Mouse (Mus musculus) adipocyte (in vitro differentiated cells): ENCODE results near the gene Sphk1.
"Not testable (repeated sequence)": the region's sequence is repeated elsewhere in the genome, so short reads cannot be mapped to it uniquely, and the experiment has no call there.

ENCODE experiments used
- DNase-seq: peaks from one replicate; pipeline ENCODE4 v3.0.0-alpha.2; 2016; ENCODE audit warnings: low spot score

Gene Sphk1

GRCm38 (mm10) chr11:116530187-116531147 lies at the start of gene Sphk1:
Gene Sphk1, plus strand, starts transcription at chr11:116530925.
- no peak for DNase-seq

- DNase-seq, result peak; percentile 41
Observed at GRCm38 (mm10) chr11:116480975-116481374, 49.8 kb upstream of the Sphk1 start.

- DNase-seq, result no peak
Observed at GRCm38 (mm10) chr11:116481776-116482175, 48.9 kb upstream of the Sphk1 start.

GRCm38 (mm10) chr11:116484261-116484660 lies 46.5 kb upstream of the Sphk1 start:
- no peak for DNase-seq

DNA sequence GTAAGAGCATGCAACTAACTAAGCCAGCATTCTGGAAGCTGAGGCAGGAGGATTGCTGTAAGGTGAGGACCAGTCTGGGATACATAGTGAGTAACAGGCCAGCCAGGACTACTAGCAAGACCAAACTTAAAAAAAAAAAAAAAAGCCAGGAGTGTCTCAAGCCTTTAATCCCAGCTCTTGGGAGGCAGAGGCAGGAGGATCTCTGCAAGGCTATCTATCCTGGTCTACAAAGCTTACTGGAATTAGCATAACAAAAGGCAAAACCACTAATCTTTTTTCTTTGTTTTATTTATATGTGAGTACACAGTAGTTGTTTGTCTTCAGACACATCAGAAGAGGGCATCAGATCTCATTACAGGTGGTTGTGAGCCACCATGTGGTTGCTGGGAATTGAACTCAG lies 42.5 kb upstream of the Sphk1 start:
- DNase-seq, result no peak

- DNase-seq, result peak; percentile 43
Observed at GRCm38 (mm10) chr11:116488693-116489375, 41.9 kb upstream of the Sphk1 start.

DNA sequence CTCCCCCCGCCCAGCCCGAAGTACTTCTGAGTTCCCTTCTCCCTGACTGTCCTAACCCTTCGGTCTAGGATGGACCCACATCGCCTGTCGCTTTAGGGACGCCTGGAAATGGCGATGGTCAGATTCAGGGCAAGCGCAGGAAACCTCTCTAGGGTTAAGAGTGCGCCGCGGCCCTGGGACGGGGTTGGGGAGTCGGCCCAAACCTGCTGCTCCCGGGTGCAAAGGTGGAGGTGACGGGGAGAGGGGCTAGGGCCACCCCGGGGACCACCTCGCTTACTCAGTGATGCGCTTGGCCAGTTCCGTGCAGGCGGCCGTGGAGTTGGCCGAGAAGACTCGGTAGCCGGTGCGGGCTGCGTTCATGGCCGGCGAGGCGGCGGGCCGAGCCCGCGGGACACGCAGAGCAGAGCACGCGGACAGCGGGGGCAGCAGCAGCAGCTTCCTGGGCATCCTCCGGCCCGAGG lies 40.9 kb upstream of the Sphk1 start:
- DNase-seq, result peak; percentile 43

DNA sequence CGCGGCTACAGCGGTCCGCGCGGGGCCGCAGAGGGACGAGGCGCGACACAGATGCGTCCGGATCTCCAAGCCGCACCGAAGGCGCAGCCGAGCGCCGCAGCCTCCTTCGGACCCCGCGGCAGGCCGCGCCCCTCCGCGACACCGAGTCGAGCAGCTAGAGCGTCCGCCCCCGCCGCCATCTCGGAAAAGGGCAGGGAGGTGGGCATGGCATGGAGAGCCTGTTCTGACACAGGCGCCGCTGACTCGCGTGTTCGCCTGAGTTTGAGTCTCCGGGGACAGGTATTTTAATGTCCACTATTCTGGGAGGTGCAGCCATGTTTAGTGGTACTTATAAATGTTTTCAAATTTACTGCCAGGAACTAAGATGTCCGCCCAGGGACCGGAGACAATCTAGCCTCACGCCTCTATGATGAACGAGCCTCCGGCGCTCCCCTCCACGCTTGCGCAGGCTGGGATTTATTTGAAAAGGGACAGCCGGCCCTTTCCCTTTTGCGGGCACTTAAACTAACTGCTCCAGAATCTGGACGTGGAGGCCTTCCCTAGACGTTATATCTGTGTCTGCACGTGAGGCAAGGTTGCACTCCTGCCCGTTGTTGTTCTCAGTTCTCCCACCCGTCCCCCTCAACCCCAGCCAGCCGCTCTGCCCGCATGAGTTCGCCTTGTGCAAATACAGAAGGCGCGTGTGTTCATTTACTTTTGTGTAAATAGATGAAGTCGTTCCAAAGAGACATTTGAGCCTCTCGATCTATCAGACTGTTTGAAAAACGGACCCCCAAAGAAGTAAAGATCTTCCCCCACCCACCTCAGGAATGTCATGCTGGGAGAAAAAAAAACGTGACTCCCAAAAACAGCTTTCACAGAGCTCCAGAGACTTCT lies 40.3 kb upstream of the Sphk1 start:
- peak; percentile 92 for DNase-seq

GRCm38 (mm10) chr11:116491338-116491737 lies 39.4 kb upstream of the Sphk1 start:
- no peak for DNase-seq

DNA sequence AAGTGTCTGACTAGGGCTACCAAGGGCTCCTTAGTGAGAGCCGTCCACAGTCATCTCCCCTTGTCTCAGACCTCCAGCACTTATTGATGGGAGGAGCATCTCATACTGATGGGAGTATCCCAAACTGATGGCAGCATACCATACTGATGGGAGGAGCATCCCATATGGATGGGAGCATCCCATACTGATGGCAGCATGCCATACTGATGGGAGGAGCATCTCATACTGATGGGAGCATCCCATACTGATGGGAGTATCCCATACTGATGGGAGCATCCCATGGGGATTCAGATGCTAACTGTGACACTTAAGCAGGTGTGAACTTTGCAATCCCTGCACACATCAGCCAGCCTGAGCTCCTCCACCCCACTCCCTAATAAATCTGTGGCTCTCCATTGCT lies 38.2 kb upstream of the Sphk1 start:
- DNase-seq, result not testable (repeated sequence)

DNA sequence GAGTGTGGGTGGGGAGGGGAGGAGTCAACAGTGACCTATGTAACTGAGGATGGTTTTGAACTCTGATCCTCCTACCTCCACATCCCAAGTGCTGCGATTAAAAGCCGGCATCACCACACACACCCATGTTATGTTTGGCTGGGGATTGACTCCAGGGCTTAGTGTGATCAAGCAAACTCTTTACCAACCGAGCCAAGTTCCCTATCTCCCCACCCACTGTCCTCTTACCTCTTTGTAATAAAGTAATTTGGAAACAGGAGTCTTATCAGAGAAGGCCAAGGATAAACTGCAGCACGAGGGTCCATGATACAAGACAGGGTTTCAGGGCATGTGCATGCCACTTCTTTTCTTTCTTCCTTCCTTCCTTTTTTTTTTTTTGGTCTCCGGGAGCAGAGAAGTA lies 37.5 kb upstream of the Sphk1 start:
- no peak for DNase-seq

GRCm38 (mm10) chr11:116493795-116494252 lies 36.9 kb upstream of the Sphk1 start, which contains the start of gene Prpsap1:
Gene Prpsap1, minus strand, starts transcription at chr11:116494202.
- peak; percentile 82 for DNase-seq

DNA sequence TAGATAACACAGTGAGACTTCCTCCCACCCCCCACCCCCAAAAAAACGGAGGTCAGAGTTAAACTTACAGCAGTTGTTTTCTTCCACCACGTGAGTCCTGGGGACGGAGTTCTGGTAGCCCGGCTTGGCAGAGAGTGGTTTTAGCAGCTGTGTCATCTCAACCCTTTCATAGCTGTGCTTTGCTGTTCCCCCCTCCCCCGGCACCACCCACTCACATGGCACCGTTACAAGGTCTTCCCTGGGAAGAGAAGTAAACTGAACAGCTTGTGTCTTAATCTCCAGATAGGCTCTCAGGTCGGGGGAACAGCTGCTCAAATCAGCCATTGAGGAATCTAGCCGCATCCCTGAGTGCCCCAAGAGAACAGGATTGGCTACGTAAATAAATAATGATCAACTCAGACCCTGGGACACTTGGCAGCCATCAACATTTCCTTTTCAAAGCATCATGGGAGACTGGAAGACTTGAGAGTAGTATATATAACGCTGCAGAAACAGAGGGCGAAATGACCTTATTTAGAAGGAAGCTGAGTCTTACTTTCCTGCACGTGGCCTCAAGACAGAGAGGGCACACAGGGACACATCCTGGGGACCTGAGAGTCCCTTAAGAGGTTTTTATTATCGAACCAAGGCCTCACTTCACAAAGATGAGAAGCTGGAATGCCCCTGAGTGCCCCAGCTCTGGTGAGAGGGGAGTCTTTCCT lies 36.1 kb upstream of the Sphk1 start:
- DNase-seq, result peak; percentile 70

DNA sequence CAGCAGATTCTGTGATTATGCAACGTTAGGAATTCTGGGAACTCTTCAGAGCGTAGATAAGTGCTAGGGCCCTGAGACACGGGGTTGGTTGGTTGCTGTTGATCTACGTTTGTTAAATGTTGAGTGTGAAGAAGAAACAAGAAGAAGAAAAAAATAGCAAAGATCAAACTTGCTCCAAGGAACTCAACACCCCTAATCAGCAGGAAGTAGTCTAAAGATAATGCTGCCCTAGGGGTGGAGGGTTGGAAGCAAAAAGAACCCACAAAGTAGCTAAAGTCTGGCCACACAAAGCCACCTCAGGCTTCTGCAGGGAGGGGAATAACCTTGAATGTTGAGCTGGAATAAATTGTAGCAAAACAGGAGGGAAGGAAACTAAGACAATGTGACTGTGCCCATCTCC lies 33.4 kb upstream of the Sphk1 start:
- DNase-seq, result no peak

GRCm38 (mm10) chr11:116498596-116498995 lies 32.1 kb upstream of the Sphk1 start:
- DNase-seq, result no peak

- DNase-seq, result no peak
Observed at GRCm38 (mm10) chr11:116499018-116499417, 31.7 kb upstream of the Sphk1 start.

DNA sequence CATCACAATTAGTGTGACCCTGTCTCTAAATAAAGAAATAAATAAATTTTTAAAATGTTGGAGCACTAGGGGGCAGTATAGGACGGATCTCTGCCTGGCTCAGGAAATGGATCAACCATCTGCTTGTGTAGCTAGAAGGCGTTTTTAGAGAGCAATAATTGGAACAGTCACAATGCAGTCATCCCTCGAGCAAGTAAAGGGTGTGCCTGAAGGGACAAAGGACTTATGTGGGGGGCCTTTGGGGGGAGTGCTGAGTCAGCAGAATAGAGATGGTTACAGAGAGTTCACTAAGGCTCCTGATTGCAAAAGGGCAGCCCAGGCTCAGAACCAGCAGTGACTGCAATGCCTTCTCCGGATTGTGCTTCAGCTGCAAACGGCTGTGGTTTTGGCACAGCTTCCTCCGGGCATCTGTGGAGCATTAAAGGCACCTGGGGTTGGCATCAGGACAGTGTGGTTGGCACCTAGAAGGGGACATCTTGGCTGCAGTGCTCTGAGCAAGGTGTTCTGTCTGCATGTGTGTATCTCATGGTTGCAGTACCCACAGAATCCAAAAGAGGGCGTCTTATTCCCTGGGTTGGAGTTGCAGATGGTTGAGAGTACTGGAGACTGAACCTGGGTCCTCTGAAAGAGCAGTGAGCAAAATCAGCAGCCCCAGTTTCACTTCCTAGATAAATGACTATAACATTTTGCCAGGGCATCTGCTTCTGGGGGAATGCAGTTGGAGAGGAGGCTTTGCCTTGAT lies 29.5 kb upstream of the Sphk1 start:
- peak; percentile 76 for DNase-seq

DNA sequence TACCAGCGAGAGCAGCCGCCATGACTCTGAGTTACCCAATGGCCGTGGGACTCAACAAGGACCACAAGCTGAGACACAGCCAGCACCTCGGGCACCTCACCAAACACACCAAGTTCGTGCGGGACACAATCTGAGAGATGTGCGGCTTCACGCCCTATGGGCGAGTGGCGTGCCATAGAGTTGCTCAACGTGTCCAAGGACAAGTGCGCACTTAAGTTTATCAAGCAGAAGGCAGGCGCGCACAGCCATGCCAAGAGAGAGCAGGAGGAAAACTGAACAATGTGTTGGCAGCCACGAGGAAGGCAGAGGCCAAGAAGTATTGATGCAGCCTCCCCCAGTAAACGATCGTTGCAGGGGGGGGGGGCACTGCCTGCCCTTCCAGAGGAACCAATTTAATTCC lies 26.2 kb upstream of the Sphk1 start:
- no peak for DNase-seq

GRCm38 (mm10) chr11:116505573-116505972 lies 25.2 kb upstream of the Sphk1 start:
- no peak for DNase-seq

DNA sequence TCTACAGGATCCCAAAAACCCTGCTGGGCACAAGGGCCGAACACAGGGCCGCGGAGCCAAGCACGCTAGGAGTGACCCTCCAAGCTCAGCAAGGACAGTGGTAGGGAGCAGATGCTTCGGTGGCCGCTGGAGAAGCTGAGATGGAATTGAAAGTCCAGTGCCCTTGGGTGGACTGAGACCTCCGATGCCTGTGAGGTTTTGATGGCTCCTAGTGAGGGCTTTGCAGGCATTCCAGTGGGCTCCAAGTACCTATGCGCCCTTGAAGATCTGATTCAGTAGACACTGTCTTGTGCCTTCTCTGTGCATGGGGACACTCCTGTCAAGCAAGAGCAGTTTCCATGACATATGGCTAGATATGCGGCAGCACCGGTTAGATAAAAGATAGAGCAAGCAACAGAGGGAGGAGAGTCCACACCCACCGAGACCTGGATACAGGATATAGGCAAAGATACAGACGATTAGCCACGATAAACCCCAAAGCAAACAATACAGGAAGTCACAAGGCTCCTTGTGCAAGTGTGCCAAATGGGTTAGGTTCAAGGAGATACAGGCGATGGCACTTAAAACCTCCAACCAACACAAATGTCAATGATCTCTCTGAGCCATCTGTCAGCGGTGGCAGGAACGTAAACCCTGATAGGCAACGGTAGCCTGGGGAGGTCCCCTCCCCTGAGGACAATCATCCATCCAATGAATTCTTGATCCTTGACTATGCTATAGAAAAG lies 24.4 kb upstream of the Sphk1 start:
- no peak for DNase-seq
